In genomic region chr8:117451072-117451471, GRCm38 (mm10) we compare ENCODE assay signal across 14 mouse cellular contexts. TPM values are rescaled to one million over a fixed set of nuclear protein-coding genes. Genes with fewer than 3 reads are reported as not detected.
A peak's percentile ranks its signal among the peaks of the same experiment; 100 is the strongest.
DNase-seq lines count a peak whose midpoint lies in the region; ATAC-seq and TF ChIP-seq lines count a peak whose summit lies in the region.
"Had no signal": no experiment of that assay in that cellular context is flagged by ENCODE, and none has a peak within 500 bp of the region (broad histone marks: within the 10 kb centered on the region; RNA-seq: fewer than 3 reads in every experiment).

No protein-coding gene starts in this region.

- H3K4me2 ChIP-seq in neural tube, embryonic 13.5 days, result no peak overlapping the region
- no peak overlapping the region for H3K4me2 ChIP-seq in hindbrain, postnatal 0 days (ENCODE audit: low read depth, low read length)
- no peak overlapping the region for H3K4me2 ChIP-seq in midbrain, embryonic 15.5 days
- H3K4me2 ChIP-seq: embryonic facial prominence, embryonic 15.5 days; liver, embryonic 13.5 days; neural tube, embryonic 12.5 days had no signal

- H3K27ac ChIP-seq in neural tube, embryonic 13.5 days (replicated peaks), result peak overlapping the region; percentile 70
- peak overlapping the region; percentile 50 for H3K27ac ChIP-seq in hindbrain, postnatal 0 days
- H3K27ac ChIP-seq in midbrain, embryonic 15.5 days, result peak overlapping the region; percentile 76
- H3K27ac ChIP-seq: embryonic facial prominence, embryonic 15.5 days; liver, embryonic 13.5 days; neural tube, embryonic 12.5 days had no signal

- DNase-seq in neural tube, embryonic 10.5 days (ENCODE audit: extremely low spot score, low spot score), result no peak
- peak; percentile 56 for DNase-seq in hindbrain, postnatal 0 days (ENCODE audit: low spot score)
- DNase-seq in embryo, embryonic 10.5 days (ENCODE audit: low spot score), result no peak
- DNase-seq in heart, adult 18-20 months, result no peak
- DNase-seq in cerebellum, postnatal 36 days, result no peak
- DNase-seq: adrenal gland, postnatal 14 days; cerebellum, adult 8-10 months; kidney, adult 11 months; liver, embryonic 13.5 days had no signal

- peaks cover 96% of the 10 kb centered on the region for H3K36me3 ChIP-seq in neural tube, embryonic 13.5 days
- H3K36me3 ChIP-seq in hindbrain, postnatal 0 days (ENCODE audit: insufficient read depth, low read length), result peaks cover 55% of the 10 kb centered on the region
- peaks cover 43% of the 10 kb centered on the region for H3K36me3 ChIP-seq in midbrain, embryonic 15.5 days (replicated peaks)

- no peak for TF ChIP-seq CTCF in hindbrain, postnatal 0 days (IDR thresholded peaks at IDR 0.05; ENCODE audit: low read depth)

- no peak overlapping the region for H3K9ac ChIP-seq in neural tube, embryonic 13.5 days
- no peak overlapping the region for H3K9ac ChIP-seq in hindbrain, postnatal 0 days (replicated peaks; ENCODE audit: low read length)
- H3K9ac ChIP-seq in midbrain, embryonic 15.5 days, result no peak overlapping the region
- H3K9ac ChIP-seq: embryonic facial prominence, embryonic 15.5 days; liver, embryonic 13.5 days; neural tube, embryonic 12.5 days had no signal

- no peaks in the 10 kb centered on the region for H3K27me3 ChIP-seq in neural tube, embryonic 13.5 days
- H3K27me3 ChIP-seq in hindbrain, postnatal 0 days (ENCODE audit: insufficient read depth, low read length), result no peaks in the 10 kb centered on the region
- H3K27me3 ChIP-seq in midbrain, embryonic 15.5 days (replicated peaks), result no peaks in the 10 kb centered on the region
- H3K27me3 ChIP-seq: embryonic facial prominence, embryonic 15.5 days; liver, embryonic 13.5 days; neural tube, embryonic 12.5 days; Patski had no signal

- H3K4me3 ChIP-seq in neural tube, embryonic 13.5 days, result no peak overlapping the region
- no peak overlapping the region for H3K4me3 ChIP-seq in hindbrain, postnatal 0 days (ENCODE audit: low read length)
- no peak overlapping the region for H3K4me3 ChIP-seq in midbrain, embryonic 15.5 days
- H3K4me3 ChIP-seq: embryonic facial prominence, embryonic 15.5 days; liver, embryonic 13.5 days; neural tube, embryonic 12.5 days had no signal

- ATAC-seq in neural tube, embryonic 13.5 days (ENCODE audit: low read depth), result no peak
- peak; percentile 50 for ATAC-seq in hindbrain, postnatal 0 days
- ATAC-seq in midbrain, embryonic 15.5 days (replicated peaks), result peak; percentile 38
- ATAC-seq: Patski had no signal

- H3K4me1 ChIP-seq in neural tube, embryonic 13.5 days (replicated peaks), result peaks cover 40% of the 10 kb centered on the region
- no peaks in the 10 kb centered on the region for H3K4me1 ChIP-seq in hindbrain, postnatal 0 days (ENCODE audit: insufficient read depth, low read length)
- peaks cover 21% of the 10 kb centered on the region for H3K4me1 ChIP-seq in midbrain, embryonic 15.5 days
- H3K4me1 ChIP-seq: embryonic facial prominence, embryonic 15.5 days; liver, embryonic 13.5 days had no signal

- no peaks in the 10 kb centered on the region for H3K9me3 ChIP-seq in neural tube, embryonic 13.5 days
- H3K9me3 ChIP-seq in hindbrain, postnatal 0 days (ENCODE audit: low read length), result no peaks in the 10 kb centered on the region
- no peaks in the 10 kb centered on the region for H3K9me3 ChIP-seq in midbrain, embryonic 15.5 days
- H3K9me3 ChIP-seq: embryonic facial prominence, embryonic 15.5 days; liver, embryonic 13.5 days; neural tube, embryonic 12.5 days had no signal

- WGBS in neural tube, embryonic 13.5 days, result 62% methylated on average over 9 of the region's 9 CpGs
- 46% methylated on average over 9 of the region's 9 CpGs for WGBS in hindbrain, postnatal 0 days
- WGBS in midbrain, embryonic 15.5 days, result 57% methylated on average over 9 of the region's 9 CpGs

RNA-seq across cellular contexts. Expression of gene Plcg2, which starts 47.0 kb away (rescaled TPM):
- 1.1 and 2.1 TPM in 2 replicates for polyA plus RNA-seq in neural tube, embryonic 13.5 days (2015; fragmentation: Nextera tagmentation; extraction: Ambion mirVana)
- 2.5 and 3.6 TPM in 2 replicates for total RNA-seq in hindbrain, postnatal 0 days (2014; rRNA removed)
- 1.5 and 1.6 TPM in 2 replicates for polyA plus RNA-seq in hindbrain, postnatal 0 days (2015; fragmentation: Nextera tagmentation; extraction: Ambion mirVana)
- 0.90 and 1.5 TPM in 2 replicates for polyA plus RNA-seq in midbrain, embryonic 15.5 days (2015; fragmentation: Nextera tagmentation; extraction: Ambion mirVana)
- 1 to 10 TPM; 7.6 to 8.5 TPM for total RNA-seq in heart, adult 18-20 months (2021)
